Mouse (Mus musculus) liver, postnatal 0 days (tissue): ENCODE data around the gene Clpb. TPM values are rescaled to one million over a fixed set of nuclear protein-coding genes. Genes with fewer than 3 reads are reported as not detected.

Experiments
- ATAC-seq: fragments of 200-750 bp; cut with Nextera tagmentation; 2 replicates; pipeline ENCODE4 v1.8.0; 2017; ENCODE audit warnings: mild to moderate bottlenecking, moderate library complexity
- DNase-seq: peaks from one replicate; pipeline ENCODE4 v3.0.0-alpha.2; 2016
- H3K27ac ChIP-seq: fragments of 300-500 bp; sonication (generic); 2 replicates; pipeline ENCODE4 v1.5.1; 2014; ENCODE audit warnings: antibody characterized with exemption, moderate library complexity, mild to moderate bottlenecking, low read depth
- H3K27me3 ChIP-seq: fragments of 300-500 bp; sonication (generic); 2 replicates; pipeline ENCODE4 v1.6.1; 2014; ENCODE audit warnings: low read length, control low read depth, mixed read lengths; ENCODE audit not compliant: insufficient read depth
- H3K36me3 ChIP-seq: fragments of 300-500 bp; sonication (generic); replicated peaks from 2 replicates; pipeline ENCODE4 v1.6.1; 2014; ENCODE audit warnings: mild to moderate bottlenecking, control low read depth, low read length, moderate library complexity, mixed read lengths; ENCODE audit not compliant: insufficient read depth
- H3K4me1 ChIP-seq: fragments of 300-500 bp; sonication (generic); 2 replicates; pipeline ENCODE4 v1.6.1; 2014; ENCODE audit warnings: antibody characterized with exemption, mild to moderate bottlenecking, control low read depth; ENCODE audit not compliant: insufficient read depth
- H3K4me2 ChIP-seq: fragments of 300-500 bp; sonication (generic); 2 replicates; pipeline ENCODE4 v1.6.1; 2014; ENCODE audit warnings: low read depth, mild to moderate bottlenecking, low read length, moderate library complexity, mixed read lengths
- H3K4me3 ChIP-seq: fragments of 300-500 bp; sonication (generic); 2 replicates; pipeline ENCODE4 v1.5.1; 2014; ENCODE audit warnings: low read depth, low read length
- H3K9ac ChIP-seq: fragments of 300-500 bp; sonication (generic); replicated peaks from 2 replicates; pipeline ENCODE4 v1.6.1; 2014; ENCODE audit warnings: mild to moderate bottlenecking, moderate library complexity
- H3K9me3 ChIP-seq: fragments of 300-500 bp; sonication (generic); 2 replicates; pipeline ENCODE4 v1.6.1; 2016; ENCODE audit warnings: mild to moderate bottlenecking, control low read depth, low read length, mixed read lengths
- CTCF ChIP-seq: sonication (generic); IDR thresholded peaks from 2 replicates; pipeline ENCODE4 v1.5.1; 2016; ENCODE audit warnings: antibody characterized with exemption, low read depth
- EP300 ChIP-seq: IDR thresholded peaks from 2 replicates; pipeline ENCODE4 v1.6.1; 2016; ENCODE audit warnings: antibody characterized with exemption, low read depth, mild to moderate bottlenecking
- WGBS: fragments of 180-500 bp; shearing (Covaris S2); extraction: QIAGEN DNeasy Blood & Tissue Kit; methylation state at CpG from one replicate; pipeline ENCODE4 v1.1.7; 2014; ENCODE audit not compliant: insufficient replicate concordance; 5-methylcytosine and 5-hydroxymethylcytosine counted together
- polyA plus RNA-seq: library from polyadenylated mRNA; unstranded; fragments of >200 nt; fragmentation: Nextera tagmentation; extraction: Ambion mirVana; gene quantifications from 2 replicates; pipeline ENCODE4 v1.2.1, GENCODE M21; 2015

The Clpb gene
- polyA plus RNA-seq, 1 experiment from 2014 or later = 16.3 TPM

GRCm38 (mm10) chr7:101649729-101650128 lies 13.7 kb upstream of the Clpb start:
- no peak for DNase-seq
- Histone ChIP-seq H3K27ac (no peak overlapping the region), H3K27me3 (no peaks in the 10 kb centered on the region), H3K4me1 (no peaks in the 10 kb centered on the region), H3K36me3 (no peaks in the 10 kb centered on the region), H3K4me3 (no peak overlapping the region), H3K9me3 (no peaks in the 10 kb centered on the region), H3K4me2 (no peak overlapping the region), H3K9ac (no peak overlapping the region)
- TF ChIP-seq EP300 (no peak), CTCF (no peak)
- no peak for ATAC-seq
- 83% methylated on average over 9 of the region's 9 CpGs for WGBS

GRCm38 (mm10) chr7:101650565-101650964 lies 12.9 kb upstream of the Clpb start:
- H3K9ac ChIP-seq = no peak overlapping the region
- WGBS = 33% methylated on average over 3 of the region's 3 CpGs
- H3K9me3 ChIP-seq = no peaks in the 10 kb centered on the region
- H3K4me2 ChIP-seq = no peak overlapping the region
- peak; percentile 31 for DNase-seq
- H3K4me3 ChIP-seq = no peak overlapping the region
- no peak overlapping the region for H3K27ac ChIP-seq
- no peaks in the 10 kb centered on the region for H3K36me3 ChIP-seq
- peak; percentile 72 for TF ChIP-seq CTCF
- TF ChIP-seq EP300 = no peak
- H3K4me1 ChIP-seq = no peaks in the 10 kb centered on the region
- ATAC-seq = no peak
- H3K27me3 ChIP-seq = no peaks in the 10 kb centered on the region

- Histone ChIP-seq H3K4me3 (no peak overlapping the region), H3K27ac (no peak overlapping the region), H3K27me3 (no peaks in the 10 kb centered on the region), H3K9ac (no peak overlapping the region), H3K36me3 (no peaks in the 10 kb centered on the region), H3K4me1 (no peaks in the 10 kb centered on the region), H3K4me2 (no peak overlapping the region), H3K9me3 (no peaks in the 10 kb centered on the region)
- peak; percentile 66 for TF ChIP-seq CTCF
- no peak for TF ChIP-seq EP300
- DNase-seq (no peak), ATAC-seq (0 out of 2 replicates have a peak, but pooled peaks have one; percentile 19)
- 33% methylated on average over 10 of the region's 10 CpGs for WGBS
Measured at GRCm38 (mm10) chr7:101653681-101654209, 9.7 kb upstream of the Clpb start.

- ATAC-seq (peak; percentile 85), DNase-seq (peak; percentile 49)
- Histone ChIP-seq H3K4me3 (no peak overlapping the region), H3K4me2 (no peak overlapping the region), H3K27ac (no peak overlapping the region), H3K4me1 (no peaks in the 10 kb centered on the region), H3K36me3 (no peaks in the 10 kb centered on the region), H3K9me3 (no peaks in the 10 kb centered on the region), H3K9ac (no peak overlapping the region), H3K27me3 (no peaks in the 10 kb centered on the region)
- no peak for TF ChIP-seq EP300
- TF ChIP-seq CTCF = no peak
- WGBS = 43% methylated on average over 4 of the region's 4 CpGs
Measured at GRCm38 (mm10) chr7:101654936-101655335, 8.5 kb upstream of the Clpb start.

- ATAC-seq = no peak
- Histone ChIP-seq H3K4me2 (no peak overlapping the region), H3K27ac (no peak overlapping the region), H3K9me3 (no peaks in the 10 kb centered on the region), H3K9ac (no peak overlapping the region), H3K36me3 (no peaks in the 10 kb centered on the region), H3K4me3 (no peak overlapping the region), H3K4me1 (peaks cover 9% of the 10 kb centered on the region; the same call in 1 of the 2 replicates), H3K27me3 (no peaks in the 10 kb centered on the region)
- TF ChIP-seq CTCF (peak; percentile 61), EP300 (no peak)
- 83% methylated on average over 1 of the region's 1 CpGs for WGBS
- no peak for DNase-seq
Measured at GRCm38 (mm10) chr7:101662006-101662405, 1.4 kb upstream of the Clpb start.

- no peak overlapping the region for H3K4me2 ChIP-seq
- H3K4me3 ChIP-seq = no peak overlapping the region
- ATAC-seq (no peak), DNase-seq (peak; percentile 31)
- H3K27me3 ChIP-seq = no peaks in the 10 kb centered on the region
- H3K27ac ChIP-seq = no peak overlapping the region
- H3K36me3 ChIP-seq = no peaks in the 10 kb centered on the region
- no peak overlapping the region for H3K9ac ChIP-seq
- TF ChIP-seq CTCF = peak; percentile 75
- TF ChIP-seq EP300 = no peak
- peaks cover 9% of the 10 kb centered on the region; the same call in 1 of the 2 replicates for H3K4me1 ChIP-seq
- WGBS = 47% methylated on average over 3 of the region's 3 CpGs
- no peaks in the 10 kb centered on the region for H3K9me3 ChIP-seq
Measured at GRCm38 (mm10) chr7:101666581-101666980, 3.1 kb downstream of the Clpb start.
